Mouse (Mus musculus) myocyte (in vitro differentiated cells): Measurements from ENCODE around the gene S100b. TPM values are rescaled to one million over a fixed set of nuclear protein-coding genes. Genes with fewer than 3 reads are reported as not detected.

Experiments used
- H3K27me3 ChIP-seq: one replicate; pipeline ENCODE4 v1.6.1; 2011; ENCODE audit not compliant: control insufficient read depth, insufficient read depth, insufficient read length
- H3K36me3 ChIP-seq: one replicate; pipeline ENCODE4 v1.6.1; 2011; ENCODE audit not compliant: control insufficient read depth, insufficient read depth
- H3K4me2 ChIP-seq: one replicate; pipeline ENCODE4 v1.6.1; 2011; ENCODE audit warnings: low read depth, control low read depth
- H3K4me3 ChIP-seq: one replicate; pipeline ENCODE4 v1.5.1; 2011; ENCODE audit warnings: mild to moderate bottlenecking, control low read depth, moderate library complexity
- H3K79me2 ChIP-seq: one replicate; pipeline ENCODE4 v1.6.1; 2011; ENCODE audit not compliant: control insufficient read depth, insufficient read depth
- H3ac ChIP-seq: one replicate; pipeline ENCODE4 v1.6.1; 2011; ENCODE audit not compliant: control insufficient read depth, insufficient read length
- CEBPB ChIP-seq: IDR thresholded peaks from 2 replicates; pipeline ENCODE4 v1.6.1; 2011; ENCODE audit warnings: mild to moderate bottlenecking, moderate library complexity; ENCODE audit not compliant: poor library complexity, insufficient read depth, severe bottlenecking
- E2F4 ChIP-seq: IDR thresholded peaks from one replicate; pipeline ENCODE4 v1.6.1; 2011; ENCODE audit warnings: mild to moderate bottlenecking, control low read depth, moderate library complexity; ENCODE audit not compliant: insufficient read depth
- MAX ChIP-seq: IDR thresholded peaks from one replicate; pipeline ENCODE4 v1.6.1; 2011; ENCODE audit warnings: low read depth, mild to moderate bottlenecking, control low read depth
- MYOD1 ChIP-seq, 3 experiments: IDR thresholded peaks; one replicate each; pipeline ENCODE4 v1.6.1; 2011; ENCODE audit warnings: control low read depth in 2 of 3, low read depth in 2 of 3, mild to moderate bottlenecking in 2 of 3, moderate library complexity in 1 of 3; ENCODE audit not compliant: insufficient read length in 2 of 3, control insufficient read depth in 1 of 3
- MYOG ChIP-seq, 3 experiments: IDR thresholded peaks; one replicate each; pipeline ENCODE4 v1.6.1; 2011; ENCODE audit warnings: control low read depth in 2 of 3, low read depth in 2 of 3, mild to moderate bottlenecking in 2 of 3; ENCODE audit not compliant: insufficient read length in 2 of 3, control insufficient read depth in 1 of 3, insufficient read depth in 1 of 3
- POLR2A ChIP-seq: IDR thresholded peaks from one replicate; pipeline ENCODE4 v1.6.1; 2011; ENCODE audit warnings: low read depth, mild to moderate bottlenecking, control low read depth, moderate library complexity; ENCODE audit not compliant: insufficient read length
- POLR2AphosphoS2 ChIP-seq: IDR thresholded peaks from one replicate; pipeline ENCODE4 v1.6.1; 2011; ENCODE audit warnings: low read depth, control low read depth; ENCODE audit not compliant: insufficient read length
- REST ChIP-seq: IDR thresholded peaks from one replicate; pipeline ENCODE4 v1.6.1; 2011; ENCODE audit warnings: mild to moderate bottlenecking, control low read depth, moderate library complexity; ENCODE audit not compliant: insufficient read depth, insufficient read length
- SRF ChIP-seq: IDR thresholded peaks from one replicate; pipeline ENCODE4 v1.6.1; 2011; ENCODE audit warnings: low read depth; ENCODE audit not compliant: control insufficient read depth, insufficient read length
- TCF12 ChIP-seq: IDR thresholded peaks from one replicate; pipeline ENCODE4 v1.6.1; 2011; ENCODE audit warnings: mild to moderate bottlenecking, control low read depth; ENCODE audit not compliant: poor library complexity, insufficient read depth, severe bottlenecking
- TCF3 ChIP-seq: IDR thresholded peaks from one replicate; pipeline ENCODE4 v1.6.1; 2011; ENCODE audit warnings: low read depth, control low read depth; ENCODE audit not compliant: insufficient read length
- USF1 ChIP-seq: IDR thresholded peaks from one replicate; pipeline ENCODE4 v1.6.1; 2011; ENCODE audit warnings: low read depth, mild to moderate bottlenecking, control low read depth, moderate library complexity
- polyA plus RNA-seq: library from polyadenylated mRNA; unstranded; fragments of >200 nt; fragmentation: generic; extraction: Trizol; gene quantifications from one replicate; pipeline ENCODE4 v1.2.1, GENCODE M21; 2012; ENCODE audit warnings: missing spikeins

Gene S100b
- 0.04 TPM for polyA plus RNA-seq

GRCm38 (mm10) chr10:76253536-76253935 is at the start of gene S100b:
Gene S100b (plus strand): TSS chr10:76253853.
- H3K4me2 ChIP-seq, result no peak within 1 kb of the TSS
- no peaks in the 10 kb centered on the region for H3K79me2 ChIP-seq
- no peaks in the 10 kb centered on the region for H3K27me3 ChIP-seq
- TF ChIP-seq SRF (no peak), MYOD1 (IDR thresholded peaks at IDR 0.05; ENCODE audit: control insufficient read depth in 1 of 3, insufficient read length in 2 of 3, low read depth in 2 of 3) (no peak), POLR2AphosphoS2 (no peak), CEBPB (no peak), TCF3 (no peak), MAX (no peak), E2F4 (no peak), MYOG (IDR thresholded peaks at IDR 0.05; ENCODE audit: control insufficient read depth in 1 of 3, insufficient read depth in 1 of 3, insufficient read length in 2 of 3, low read depth in 2 of 3) (no peak), REST (no peak), TCF12 (no peak), USF1 (no peak), POLR2A (no peak)
- no peak within 1 kb of the TSS for H3ac ChIP-seq
- no peaks in the 10 kb centered on the region for H3K36me3 ChIP-seq
- H3K4me3 ChIP-seq, result no peak within 1 kb of the TSS

GRCm38 (mm10) chr10:76207262-76207796 is 46.3 kb upstream of the S100b start:
- H3K4me2 ChIP-seq, result no peak overlapping the region
- TF ChIP-seq CEBPB (no peak), TCF3 (no peak), TCF12 (no peak), SRF (no peak), POLR2AphosphoS2 (no peak), MAX (no peak)
- no peaks in the 10 kb centered on the region for H3K79me2 ChIP-seq
- no peaks in the 10 kb centered on the region for H3K27me3 ChIP-seq
- H3K36me3 ChIP-seq, result peaks cover 12% of the 10 kb centered on the region
- no peak overlapping the region for H3ac ChIP-seq
- no peak overlapping the region for H3K4me3 ChIP-seq

- peaks cover 19% of the 10 kb centered on the region for H3K36me3 ChIP-seq
- H3K79me2 ChIP-seq, result no peaks in the 10 kb centered on the region
- no peak overlapping the region for H3K4me2 ChIP-seq
- no peak for TF ChIP-seq E2F4
- no peak overlapping the region for H3K4me3 ChIP-seq
- H3ac ChIP-seq, result no peak overlapping the region
- H3K27me3 ChIP-seq, result no peaks in the 10 kb centered on the region
Observed at GRCm38 (mm10) chr10:76209241-76209640, 44.4 kb upstream of the S100b start.

- Histone ChIP-seq H3K36me3 (peaks cover 29% of the 10 kb centered on the region), H3K4me2 (no peak overlapping the region), H3K27me3 (no peaks in the 10 kb centered on the region), H3ac (no peak overlapping the region), H3K79me2 (no peaks in the 10 kb centered on the region), H3K4me3 (no peak overlapping the region)
- TF ChIP-seq E2F4 (no peak), POLR2AphosphoS2 (no peak), POLR2A (no peak), CEBPB (no peak), MYOG (IDR thresholded peaks at IDR 0.05; ENCODE audit: control insufficient read depth in 1 of 3, insufficient read depth in 1 of 3, insufficient read length in 2 of 3, low read depth in 2 of 3) (no peak), MYOD1 (IDR thresholded peaks at IDR 0.05; ENCODE audit: control insufficient read depth in 1 of 3, insufficient read length in 2 of 3, low read depth in 2 of 3) (no peak), REST (no peak), SRF (no peak), TCF3 (no peak), MAX (no peak), TCF12 (no peak), USF1 (no peak)
Observed at GRCm38 (mm10) chr10:76210806-76211205, 42.8 kb upstream of the S100b start.

- Histone ChIP-seq H3ac (no peak overlapping the region), H3K4me2 (no peak overlapping the region), H3K79me2 (no peaks in the 10 kb centered on the region), H3K36me3 (peaks cover 25% of the 10 kb centered on the region), H3K4me3 (no peak overlapping the region), H3K27me3 (no peaks in the 10 kb centered on the region)
- TF ChIP-seq MYOD1 (IDR thresholded peaks at IDR 0.05; ENCODE audit: control insufficient read depth in 1 of 3, insufficient read length in 2 of 3, low read depth in 2 of 3) (no peak), POLR2A (no peak), TCF3 (no peak), E2F4 (no peak), POLR2AphosphoS2 (no peak), REST (no peak), CEBPB (no peak), MYOG (IDR thresholded peaks at IDR 0.05; ENCODE audit: control insufficient read depth in 1 of 3, insufficient read depth in 1 of 3, insufficient read length in 2 of 3, low read depth in 2 of 3) (no peak), TCF12 (no peak), SRF (no peak), MAX (no peak), USF1 (no peak)
Observed at GRCm38 (mm10) chr10:76212121-76212520, 41.5 kb upstream of the S100b start.
